Mouse (Mus musculus): ENCODE results near the gene Umodl1. TPM values are rescaled to one million over a fixed set of nuclear protein-coding genes. Genes with fewer than 3 reads are reported as not detected.

Umodl1 gene
- polyA plus RNA-seq, 1 experiment = not detected

DNA sequence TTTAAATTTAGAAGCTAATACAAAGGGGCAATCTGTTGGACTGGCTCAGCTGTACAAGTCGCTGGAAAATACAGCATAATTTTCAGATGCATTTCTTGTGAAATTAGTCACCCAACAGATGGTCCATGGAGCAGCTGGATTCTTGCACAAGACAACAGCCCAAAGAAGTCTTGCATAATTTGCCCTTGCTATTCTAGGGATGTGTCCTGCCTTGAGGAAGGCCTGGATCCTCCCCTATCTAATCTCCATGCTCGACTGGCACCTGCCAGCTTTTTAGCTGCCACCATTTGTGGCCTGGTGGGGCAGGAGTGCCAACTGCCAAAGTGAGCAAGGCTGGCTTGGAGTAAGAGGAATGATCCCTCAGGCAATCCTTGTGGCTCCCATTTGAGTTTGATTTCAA is 22.9 kb downstream of the Umodl1 start:
- H3K4me2 ChIP-seq (ENCODE audit: low read depth) = no peak overlapping the region
- no peaks in the 10 kb centered on the region for H3K27me3 ChIP-seq (ENCODE audit: control insufficient read depth, insufficient read depth, insufficient read length)
- TF ChIP-seq TCF12 (IDR thresholded peaks at IDR 0.05; ENCODE audit: insufficient read depth, poor library complexity, severe bottlenecking) = no peak
- no peak for TF ChIP-seq E2F4 (IDR thresholded peaks at IDR 0.05; ENCODE audit: insufficient read depth)
- no peak for TF ChIP-seq POLR2AphosphoS2 (IDR thresholded peaks at IDR 0.05; ENCODE audit: insufficient read length, low read depth)
- TF ChIP-seq POLR2A (IDR thresholded peaks at IDR 0.05; ENCODE audit: insufficient read length, low read depth) = no peak
- no peak for TF ChIP-seq MAX (IDR thresholded peaks at IDR 0.05; ENCODE audit: low read depth)
- no peaks in the 10 kb centered on the region for H3K36me3 ChIP-seq (ENCODE audit: control insufficient read depth, insufficient read depth)
- H3K4me3 ChIP-seq = no peak overlapping the region
- no peaks in the 10 kb centered on the region for H3K79me2 ChIP-seq (ENCODE audit: control insufficient read depth, insufficient read depth)
- H3ac ChIP-seq (ENCODE audit: control insufficient read depth, insufficient read length) = no peak overlapping the region

DNA sequence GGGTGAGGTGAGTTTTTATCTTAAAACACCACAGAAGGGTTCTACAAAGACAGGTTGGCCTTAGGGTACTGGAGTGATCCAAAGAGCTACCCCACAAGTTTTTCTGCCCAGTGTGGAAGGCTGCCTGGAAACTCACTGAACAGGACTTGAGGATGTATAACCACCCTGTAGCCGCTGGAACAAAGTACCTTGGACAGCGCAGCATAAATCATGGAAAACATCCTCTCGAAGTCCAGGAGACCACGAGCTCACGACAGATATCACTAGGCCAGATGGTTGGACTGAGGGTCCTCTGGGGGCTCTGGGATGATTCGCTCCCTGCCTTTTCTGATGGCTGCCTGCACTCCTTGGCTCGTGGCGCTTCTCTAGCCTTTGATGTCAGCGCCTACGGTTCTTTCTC is 24.1 kb downstream of the Umodl1 start:
- TF ChIP-seq REST (IDR thresholded peaks at IDR 0.05; ENCODE audit: insufficient read depth, insufficient read length) (no peak), TCF3 (IDR thresholded peaks at IDR 0.05; ENCODE audit: insufficient read length, low read depth) (no peak), POLR2A (IDR thresholded peaks at IDR 0.05; ENCODE audit: insufficient read length, low read depth) (no peak), POLR2AphosphoS2 (IDR thresholded peaks at IDR 0.05; ENCODE audit: insufficient read length, low read depth) (no peak), TCF12 (IDR thresholded peaks at IDR 0.05; ENCODE audit: insufficient read depth, poor library complexity, severe bottlenecking) (no peak), MYOG (IDR thresholded peaks at IDR 0.05; ENCODE audit: control insufficient read depth in 1 of 3, insufficient read depth in 1 of 3, insufficient read length in 2 of 3, low read depth in 2 of 3) (no peak), USF1 (IDR thresholded peaks at IDR 0.05; ENCODE audit: low read depth) (no peak), E2F4 (IDR thresholded peaks at IDR 0.05; ENCODE audit: insufficient read depth) (no peak), MAX (IDR thresholded peaks at IDR 0.05; ENCODE audit: low read depth) (no peak), MYOD1 (IDR thresholded peaks at IDR 0.05; ENCODE audit: control insufficient read depth in 1 of 3, insufficient read length in 2 of 3, low read depth in 2 of 3) (no peak)
- H3K4me3 ChIP-seq = no peak overlapping the region
- no peak overlapping the region for H3K4me2 ChIP-seq (ENCODE audit: low read depth)
- no peak overlapping the region for H3ac ChIP-seq (ENCODE audit: control insufficient read depth, insufficient read length)
- no peaks in the 10 kb centered on the region for H3K36me3 ChIP-seq (ENCODE audit: control insufficient read depth, insufficient read depth)
- no peaks in the 10 kb centered on the region for H3K79me2 ChIP-seq (ENCODE audit: control insufficient read depth, insufficient read depth)
- no peaks in the 10 kb centered on the region for H3K27me3 ChIP-seq (ENCODE audit: control insufficient read depth, insufficient read depth, insufficient read length)

- no peak overlapping the region for H3K4me2 ChIP-seq (ENCODE audit: low read depth)
- no peak overlapping the region for H3ac ChIP-seq (ENCODE audit: control insufficient read depth, insufficient read length)
- H3K27me3 ChIP-seq (ENCODE audit: control insufficient read depth, insufficient read depth, insufficient read length) = no peaks in the 10 kb centered on the region
- H3K4me3 ChIP-seq = no peak overlapping the region
- no peak for TF ChIP-seq TCF3 (IDR thresholded peaks at IDR 0.05; ENCODE audit: insufficient read length, low read depth)
- no peak for TF ChIP-seq MAX (IDR thresholded peaks at IDR 0.05; ENCODE audit: low read depth)
- no peak for TF ChIP-seq CEBPB (IDR thresholded peaks at IDR 0.05; ENCODE audit: insufficient read depth, poor library complexity, severe bottlenecking)
- no peak for TF ChIP-seq SRF (IDR thresholded peaks at IDR 0.05; ENCODE audit: control insufficient read depth, insufficient read length, low read depth)
- TF ChIP-seq TCF12 (IDR thresholded peaks at IDR 0.05; ENCODE audit: insufficient read depth, poor library complexity, severe bottlenecking) = no peak
- no peak for TF ChIP-seq REST (IDR thresholded peaks at IDR 0.05; ENCODE audit: insufficient read depth, insufficient read length)
- TF ChIP-seq MYOD1 (IDR thresholded peaks at IDR 0.05; ENCODE audit: control insufficient read depth in 1 of 3, insufficient read length in 2 of 3, low read depth in 2 of 3) = no peak
- TF ChIP-seq USF1 (IDR thresholded peaks at IDR 0.05; ENCODE audit: low read depth) = no peak
- TF ChIP-seq POLR2A (IDR thresholded peaks at IDR 0.05; ENCODE audit: insufficient read length, low read depth) = no peak
- H3K36me3 ChIP-seq (ENCODE audit: control insufficient read depth, insufficient read depth) = no peaks in the 10 kb centered on the region
- H3K79me2 ChIP-seq (ENCODE audit: control insufficient read depth, insufficient read depth) = no peaks in the 10 kb centered on the region
These were observed 29.1 kb downstream of the Umodl1 start for GRCm38 (mm10) chr17:30983521-30983920.

DNA sequence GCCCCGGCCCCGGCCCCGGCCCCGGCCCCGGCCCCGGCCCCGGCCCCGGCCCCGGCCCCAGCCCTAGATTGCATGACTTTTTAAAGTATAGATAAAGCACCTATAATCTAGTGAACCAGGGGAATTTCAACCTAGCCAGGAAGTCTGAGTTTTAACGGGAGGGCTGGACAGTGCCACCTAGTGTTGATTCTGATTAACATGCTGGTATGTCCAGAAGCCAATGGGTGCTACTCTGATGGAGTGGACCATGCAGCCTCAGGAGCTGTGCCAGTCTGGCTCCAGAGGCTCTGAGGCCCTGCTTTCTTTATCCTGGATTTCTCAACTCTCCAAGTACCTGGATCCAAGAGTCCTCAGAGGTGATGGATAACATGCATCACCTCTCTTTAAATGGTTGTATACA is 35.8 kb downstream of the Umodl1 start:
- Histone ChIP-seq H3K4me2 (ENCODE audit: low read depth) (no peak overlapping the region), H3K36me3 (ENCODE audit: control insufficient read depth, insufficient read depth) (no peaks in the 10 kb centered on the region), H3ac (ENCODE audit: control insufficient read depth, insufficient read length) (no peak overlapping the region), H3K79me2 (ENCODE audit: control insufficient read depth, insufficient read depth) (no peaks in the 10 kb centered on the region), H3K27me3 (ENCODE audit: control insufficient read depth, insufficient read depth, insufficient read length) (no peaks in the 10 kb centered on the region), H3K4me3 (no peak overlapping the region)
- TF ChIP-seq E2F4 (IDR thresholded peaks at IDR 0.05; ENCODE audit: insufficient read depth) = no peak
- TF ChIP-seq MYOG (IDR thresholded peaks at IDR 0.05; ENCODE audit: control insufficient read depth in 1 of 3, insufficient read depth in 1 of 3, insufficient read length in 2 of 3, low read depth in 2 of 3) = no peak
- TF ChIP-seq SRF (IDR thresholded peaks at IDR 0.05; ENCODE audit: control insufficient read depth, insufficient read length, low read depth) = no peak
- no peak for TF ChIP-seq POLR2AphosphoS2 (IDR thresholded peaks at IDR 0.05; ENCODE audit: insufficient read length, low read depth)
- TF ChIP-seq CEBPB (IDR thresholded peaks at IDR 0.05; ENCODE audit: insufficient read depth, poor library complexity, severe bottlenecking) = no peak
- TF ChIP-seq TCF12 (IDR thresholded peaks at IDR 0.05; ENCODE audit: insufficient read depth, poor library complexity, severe bottlenecking) = no peak
- TF ChIP-seq REST (IDR thresholded peaks at IDR 0.05; ENCODE audit: insufficient read depth, insufficient read length) = no peak
- TF ChIP-seq USF1 (IDR thresholded peaks at IDR 0.05; ENCODE audit: low read depth) = no peak
- TF ChIP-seq POLR2A (IDR thresholded peaks at IDR 0.05; ENCODE audit: insufficient read length, low read depth) = no peak
- TF ChIP-seq MYOD1 (IDR thresholded peaks at IDR 0.05; ENCODE audit: control insufficient read depth in 1 of 3, insufficient read length in 2 of 3, low read depth in 2 of 3) = no peak
- no peak for TF ChIP-seq MAX (IDR thresholded peaks at IDR 0.05; ENCODE audit: low read depth)
- TF ChIP-seq TCF3 (IDR thresholded peaks at IDR 0.05; ENCODE audit: insufficient read length, low read depth) = no peak

DNA sequence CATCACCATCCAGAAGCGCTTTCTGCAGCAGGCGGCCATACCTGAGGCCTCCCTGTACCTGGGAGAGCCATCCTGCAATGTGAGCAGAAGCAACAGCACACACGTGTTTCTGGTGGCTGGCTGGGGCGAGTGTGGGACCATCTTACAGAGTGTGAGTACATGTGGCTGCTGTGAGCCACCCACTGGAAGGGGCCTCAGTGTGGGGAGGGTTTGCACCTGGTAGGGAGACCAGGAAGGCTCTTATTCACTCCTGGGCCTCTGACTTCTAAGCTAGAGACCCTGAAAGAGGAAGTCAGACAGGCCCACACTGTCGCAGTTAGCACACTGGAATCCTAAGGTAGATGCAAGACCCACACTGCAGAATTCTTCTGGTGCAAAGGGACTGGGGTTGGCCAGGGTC is 41.9 kb downstream of the Umodl1 start:
- H3K4me2 ChIP-seq (ENCODE audit: low read depth) = no peak overlapping the region
- TF ChIP-seq CEBPB (IDR thresholded peaks at IDR 0.05; ENCODE audit: insufficient read depth, poor library complexity, severe bottlenecking) (no peak), MYOG (IDR thresholded peaks at IDR 0.05; ENCODE audit: control insufficient read depth in 1 of 3, insufficient read depth in 1 of 3, insufficient read length in 2 of 3, low read depth in 2 of 3) (no peak), MYOD1 (IDR thresholded peaks at IDR 0.05; ENCODE audit: control insufficient read depth in 1 of 3, insufficient read length in 2 of 3, low read depth in 2 of 3) (no peak)
- H3K79me2 ChIP-seq (ENCODE audit: control insufficient read depth, insufficient read depth) = no peaks in the 10 kb centered on the region
- H3K27me3 ChIP-seq (ENCODE audit: control insufficient read depth, insufficient read depth, insufficient read length) = no peaks in the 10 kb centered on the region
- no peak overlapping the region for H3K4me3 ChIP-seq
- H3ac ChIP-seq (ENCODE audit: control insufficient read depth, insufficient read length) = no peak overlapping the region
- no peaks in the 10 kb centered on the region for H3K36me3 ChIP-seq (ENCODE audit: control insufficient read depth, insufficient read depth)
